Mouse (Mus musculus) lung, embryonic 15.5 days (tissue): ENCODE measurements around the gene Srsf3. TPM values are rescaled to one million over a fixed set of nuclear protein-coding genes. Genes with fewer than 3 reads are reported as not detected.
"Not testable (repeated sequence)": the region's sequence is repeated elsewhere in the genome, so short reads cannot be mapped to it uniquely, and the experiment has no call there.

ENCODE experiments used
- ATAC-seq: fragments of 200-750 bp; cut with Nextera tagmentation; 2 replicates; pipeline ENCODE4 v1.8.0; 2017; ENCODE audit warnings: moderate number of reproducible peaks, borderline replicate concordance; ENCODE audit not compliant: low FRiP score, low TSS enrichment; ENCODE audit errors: extremely low read depth
- H3K27ac ChIP-seq: fragments of 300-500 bp; sonication (generic); 2 replicates; pipeline ENCODE4 v1.5.1; 2015; ENCODE audit warnings: moderate library complexity, mild to moderate bottlenecking, inconsistent platforms
- H3K27me3 ChIP-seq: fragments of 300-500 bp; sonication (generic); 2 replicates; pipeline ENCODE4 v1.6.1; 2015; ENCODE audit warnings: inconsistent platforms
- H3K36me3 ChIP-seq: fragments of 300-500 bp; sonication (generic); 2 replicates; pipeline ENCODE4 v1.6.1; 2015; ENCODE audit warnings: inconsistent platforms
- H3K4me1 ChIP-seq: fragments of 300-500 bp; sonication (generic); 2 replicates; pipeline ENCODE4 v1.6.1; 2015; ENCODE audit warnings: inconsistent platforms
- H3K4me2 ChIP-seq: fragments of 300-500 bp; sonication (generic); 2 replicates; pipeline ENCODE4 v1.6.1; 2015; ENCODE audit warnings: inconsistent platforms, mild to moderate bottlenecking, moderate library complexity
- H3K4me3 ChIP-seq: fragments of 300-500 bp; sonication (generic); 2 replicates; pipeline ENCODE4 v1.5.1; 2015; ENCODE audit warnings: mild to moderate bottlenecking, inconsistent platforms
- H3K9ac ChIP-seq: fragments of 300-500 bp; sonication (generic); 2 replicates; pipeline ENCODE4 v1.6.1; 2015; ENCODE audit warnings: inconsistent platforms
- H3K9me3 ChIP-seq: fragments of 300-500 bp; sonication (generic); 2 replicates; pipeline ENCODE4 v1.6.1; 2016; ENCODE audit warnings: inconsistent platforms
- WGBS: fragments of 180-500 bp; shearing (Covaris S2); methylation state at CpG from one replicate; pipeline ENCODE4 v1.1.7; 2015; 5-methylcytosine and 5-hydroxymethylcytosine counted together
- polyA plus RNA-seq: library from polyadenylated mRNA; unstranded; fragments of >200 nt; fragmentation: Nextera tagmentation; extraction: Ambion mirVana; gene quantifications from 2 replicates; pipeline ENCODE4 v1.2.1, GENCODE M21; 2015

The Srsf3 gene
- 633 and 642 TPM in 2 replicates for polyA plus RNA-seq

DNA sequence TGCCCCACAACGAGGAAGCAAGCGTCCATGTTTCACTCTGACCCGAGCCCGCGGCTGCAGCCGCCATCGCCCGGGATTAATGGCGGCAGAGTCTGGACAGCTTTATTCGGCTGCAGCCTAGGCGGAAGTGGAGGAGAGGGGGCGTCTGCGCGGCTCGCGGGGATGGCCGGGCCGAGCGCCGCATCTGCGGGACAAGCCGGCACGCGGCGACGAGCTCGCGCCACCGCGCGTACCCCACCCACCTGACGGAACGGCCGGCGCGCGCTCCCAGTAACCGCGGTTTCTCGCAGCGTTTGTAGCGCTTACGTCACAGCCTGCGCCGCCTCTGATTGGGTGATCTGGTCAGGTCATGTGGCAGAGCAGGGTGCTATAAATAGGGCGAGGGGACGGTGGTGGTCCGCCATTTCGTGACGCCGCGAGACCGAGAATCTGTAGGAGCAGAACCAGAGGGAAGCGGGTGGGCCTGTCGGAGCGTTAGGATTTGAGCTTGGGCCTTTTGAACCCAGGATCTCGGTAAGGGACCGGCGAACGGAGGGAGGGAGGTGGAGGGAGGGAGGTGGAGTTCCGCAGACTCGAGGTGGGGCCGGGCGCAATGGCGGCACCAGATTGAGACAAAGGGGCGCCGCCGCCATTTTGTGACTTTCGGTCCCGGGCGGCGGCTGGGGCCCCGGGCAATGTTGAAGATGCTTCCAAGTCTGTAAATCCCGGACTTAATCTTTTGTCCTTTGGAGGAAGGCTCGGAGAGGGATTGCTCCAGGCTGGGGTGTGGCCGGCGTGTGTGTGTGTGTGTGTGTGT lies at the start of gene Srsf3:
Gene Srsf3 (plus strand): TSS at position 355 of the 796 bp plus-strand sequence.
- H3K9me3 ChIP-seq: no peaks in the 10 kb centered on the region
- peaks cover 15% of the 10 kb centered on the region for H3K36me3 ChIP-seq
- H3K27me3 ChIP-seq: no peaks in the 10 kb centered on the region
- peak within 1 kb of the TSS; percentile 63 for H3K4me3 ChIP-seq
- peak within 1 kb of the TSS; percentile 98 for H3K27ac ChIP-seq
- peaks cover 27% of the 10 kb centered on the region for H3K4me1 ChIP-seq
- peak within 1 kb of the TSS; percentile 93 for H3K9ac ChIP-seq
- peak within 1 kb of the TSS; percentile 78 for H3K4me2 ChIP-seq
- under 1% methylated on average over 77 of the region's 77 CpGs for WGBS
- peak; percentile 98 for ATAC-seq

DNA sequence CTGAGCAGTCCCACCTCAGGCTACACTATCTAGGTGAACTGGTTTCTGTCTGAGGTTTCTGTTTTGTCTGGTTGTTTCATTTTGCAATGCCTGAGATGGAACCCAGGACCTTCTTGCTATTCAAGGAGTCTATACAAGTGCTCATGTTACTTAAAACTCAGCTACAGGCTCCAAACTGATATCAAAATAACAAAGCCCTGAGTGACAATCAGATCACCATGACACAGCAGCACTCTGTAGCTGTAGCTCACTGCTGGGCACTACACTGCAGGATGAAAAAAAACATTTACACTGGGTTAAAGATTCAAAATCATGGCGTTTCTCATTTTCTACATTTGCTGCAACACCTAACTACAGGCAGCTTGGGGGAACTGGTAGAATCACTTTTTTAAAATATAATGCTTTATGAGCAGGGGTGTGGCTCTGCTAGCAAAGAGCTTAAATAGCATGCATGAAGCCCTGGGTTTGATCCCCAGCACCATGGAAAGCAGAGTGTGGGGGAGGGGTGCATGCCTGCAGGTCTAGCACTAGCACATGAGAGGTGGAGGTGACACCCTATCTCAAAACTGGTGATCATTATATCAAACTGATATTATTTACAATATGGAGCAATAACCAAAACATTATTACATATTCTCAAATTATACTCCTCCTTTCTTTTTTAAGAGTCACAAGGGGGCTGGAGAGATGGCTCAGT lies 47.6 kb upstream of the Srsf3 start:
- WGBS: 81% methylated on average over 1 of the region's 1 CpGs
- ATAC-seq: no peak
- H3K27ac ChIP-seq: no peak overlapping the region
- no peak overlapping the region for H3K9ac ChIP-seq
- H3K4me1 ChIP-seq: no peaks in the 10 kb centered on the region
- H3K36me3 ChIP-seq: peaks cover 79% of the 10 kb centered on the region
- H3K4me2 ChIP-seq: no peak overlapping the region
- no peaks in the 10 kb centered on the region for H3K27me3 ChIP-seq
- no peak overlapping the region for H3K4me3 ChIP-seq
- H3K9me3 ChIP-seq: no peaks in the 10 kb centered on the region

DNA sequence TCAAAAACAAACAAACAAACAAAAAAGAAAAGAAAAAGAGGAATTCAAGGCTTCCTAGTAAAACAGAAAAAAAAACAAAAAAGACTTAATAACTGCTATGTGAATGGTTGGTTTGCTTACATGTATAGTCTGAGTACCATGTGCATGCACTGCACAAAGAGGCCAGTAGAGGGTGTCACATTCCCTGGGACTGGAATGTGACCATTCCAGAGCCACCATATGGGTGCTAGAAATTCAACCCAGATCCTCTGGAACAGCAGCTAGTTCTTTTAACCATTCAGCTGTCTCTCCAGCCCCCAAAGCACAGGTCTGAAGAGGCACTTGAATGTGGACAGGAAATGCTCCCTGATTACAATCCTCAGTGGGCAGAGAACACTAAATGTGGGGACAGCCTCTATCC lies 45.6 kb upstream of the Srsf3 start:
- Histone ChIP-seq H3K9me3 (no peaks in the 10 kb centered on the region), H3K9ac (no peak overlapping the region), H3K36me3 (peaks cover 80% of the 10 kb centered on the region), H3K27me3 (no peaks in the 10 kb centered on the region), H3K27ac (no peak overlapping the region), H3K4me3 (no peak overlapping the region), H3K4me1 (peaks cover 5% of the 10 kb centered on the region), H3K4me2 (no peak overlapping the region)
- no peak for ATAC-seq

DNA sequence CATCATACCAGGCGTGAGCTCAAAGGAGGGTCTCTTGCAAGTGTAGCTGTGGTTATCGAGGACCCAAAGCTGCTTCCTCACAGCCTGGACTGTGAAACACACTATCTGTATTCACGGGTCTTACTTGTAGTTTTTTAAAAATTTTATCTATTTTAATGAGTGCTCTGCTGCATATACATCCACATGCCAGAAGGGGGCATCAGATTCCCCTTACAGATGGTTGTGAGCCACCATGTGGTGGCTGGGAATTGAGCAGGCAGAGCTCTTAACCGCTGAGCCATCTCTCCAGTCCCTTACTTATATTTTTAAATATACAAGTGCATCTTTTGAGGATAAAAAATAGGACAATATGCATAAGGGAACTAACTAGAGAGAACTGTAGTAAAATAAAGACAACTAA lies 44.7 kb upstream of the Srsf3 start:
- Histone ChIP-seq H3K9ac (no peak overlapping the region), H3K4me3 (no peak overlapping the region), H3K36me3 (peaks cover 78% of the 10 kb centered on the region), H3K4me1 (peaks cover 9% of the 10 kb centered on the region), H3K9me3 (no peaks in the 10 kb centered on the region), H3K27ac (no peak overlapping the region), H3K27me3 (no peaks in the 10 kb centered on the region), H3K4me2 (no peak overlapping the region)
- WGBS: 61% methylated on average over 4 of the region's 4 CpGs
- ATAC-seq: no peak

DNA sequence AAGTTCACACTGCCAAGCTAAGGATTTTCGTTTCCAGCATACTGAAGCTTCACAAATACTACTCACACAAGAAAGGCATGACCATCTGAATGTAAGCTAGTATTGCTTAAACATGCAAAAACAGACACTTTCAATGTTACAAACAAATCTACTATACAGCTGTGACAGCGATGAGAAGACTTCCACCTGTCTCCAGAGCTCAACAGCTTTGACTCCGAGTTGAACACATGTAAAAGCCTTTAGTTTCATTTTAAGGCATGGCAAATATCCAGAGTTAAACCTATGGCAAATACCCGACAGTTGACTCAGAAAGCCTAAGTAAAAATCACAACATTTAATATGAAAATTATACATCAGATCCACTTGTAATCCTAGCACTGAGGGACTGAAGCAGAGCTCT lies 44.1 kb upstream of the Srsf3 start:
- H3K4me1 ChIP-seq: peaks cover 9% of the 10 kb centered on the region
- no peak overlapping the region for H3K4me3 ChIP-seq
- H3K9ac ChIP-seq: no peak overlapping the region
- H3K4me2 ChIP-seq: no peak overlapping the region
- H3K27me3 ChIP-seq: no peaks in the 10 kb centered on the region
- H3K9me3 ChIP-seq: no peaks in the 10 kb centered on the region
- 72% methylated on average over 4 of the region's 4 CpGs for WGBS
- no peak for ATAC-seq
- H3K27ac ChIP-seq: no peak overlapping the region
- H3K36me3 ChIP-seq: peaks cover 75% of the 10 kb centered on the region

DNA sequence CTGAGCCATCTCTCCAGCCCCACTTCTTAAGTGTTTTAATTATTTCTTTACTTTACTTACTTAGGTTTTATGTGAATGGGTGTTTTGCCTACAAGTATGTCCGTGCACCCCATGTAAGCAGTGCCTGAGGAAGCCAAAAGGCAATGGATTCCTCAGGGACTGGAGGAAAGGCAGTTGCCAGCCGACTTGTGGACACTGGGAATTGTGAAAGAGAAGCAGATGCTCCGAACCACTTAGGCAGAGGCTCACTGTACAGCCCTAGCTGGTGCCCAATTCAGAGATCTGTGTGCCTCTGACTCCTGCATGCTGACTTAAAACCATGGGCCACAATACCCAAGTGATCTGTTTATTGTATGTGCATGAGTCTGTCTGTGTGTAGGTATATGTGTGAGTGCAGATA lies 43.4 kb upstream of the Srsf3 start:
- no peak for ATAC-seq
- Histone ChIP-seq H3K9me3 (no peaks in the 10 kb centered on the region), H3K4me2 (no peak overlapping the region), H3K4me1 (peaks cover 9% of the 10 kb centered on the region), H3K4me3 (no peak overlapping the region), H3K9ac (no peak overlapping the region), H3K27ac (no peak overlapping the region), H3K27me3 (no peaks in the 10 kb centered on the region), H3K36me3 (peaks cover 71% of the 10 kb centered on the region)
- WGBS: 76% methylated on average over 3 of the region's 3 CpGs

DNA sequence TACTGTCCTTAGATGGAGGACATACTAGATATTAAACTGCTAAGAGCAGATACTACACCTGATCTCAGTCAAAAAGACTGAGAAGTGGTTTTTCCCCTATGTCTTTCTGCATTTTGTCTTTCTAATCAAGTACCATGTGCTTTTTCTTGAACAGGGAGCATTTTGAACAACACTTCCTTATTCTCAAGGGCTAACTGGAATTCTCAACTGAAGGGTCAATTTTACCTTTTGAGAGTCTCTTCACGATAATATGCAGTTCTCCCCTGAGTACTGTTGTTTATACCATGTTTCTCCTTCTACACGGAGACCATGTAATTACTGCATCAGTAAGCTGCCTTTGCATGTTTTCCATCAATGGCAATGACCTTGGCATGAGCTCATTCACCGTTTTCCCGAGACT lies 42.4 kb upstream of the Srsf3 start:
- ATAC-seq: no peak
- no peak overlapping the region for H3K4me2 ChIP-seq
- H3K9ac ChIP-seq: no peak overlapping the region
- H3K36me3 ChIP-seq: peaks cover 68% of the 10 kb centered on the region
- H3K27ac ChIP-seq: no peak overlapping the region
- H3K4me1 ChIP-seq: peaks cover 12% of the 10 kb centered on the region
- H3K27me3 ChIP-seq: no peaks in the 10 kb centered on the region
- no peaks in the 10 kb centered on the region for H3K9me3 ChIP-seq
- WGBS: 75% methylated on average over 4 of the region's 4 CpGs
- no peak overlapping the region for H3K4me3 ChIP-seq

DNA sequence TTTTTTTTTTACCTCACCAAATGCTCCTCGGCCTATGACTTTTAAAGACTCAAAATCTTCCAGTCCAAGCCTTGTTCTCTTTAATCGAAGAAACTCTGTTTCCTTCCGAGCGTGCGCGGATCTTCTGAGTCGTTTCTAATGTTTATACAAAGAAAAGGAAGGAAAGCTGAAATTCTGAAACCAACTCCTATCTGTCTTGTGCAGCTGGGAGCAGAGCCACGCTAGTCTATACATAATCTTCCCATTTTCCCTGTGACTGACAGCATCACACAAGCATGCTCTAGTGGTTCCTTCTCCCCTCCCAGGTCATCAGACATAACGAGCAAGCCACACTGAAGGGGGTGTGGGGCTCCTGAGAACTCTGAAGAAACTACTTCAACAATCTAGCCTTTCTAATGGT lies 41.1 kb upstream of the Srsf3 start:
- H3K4me1 ChIP-seq: peaks cover 12% of the 10 kb centered on the region
- H3K9ac ChIP-seq: no peak overlapping the region
- no peaks in the 10 kb centered on the region for H3K9me3 ChIP-seq
- no peak overlapping the region for H3K4me3 ChIP-seq
- no peaks in the 10 kb centered on the region for H3K27me3 ChIP-seq
- no peak for ATAC-seq
- no peak overlapping the region for H3K4me2 ChIP-seq
- peak overlapping the region; percentile 60 for H3K27ac ChIP-seq
- H3K36me3 ChIP-seq: peaks cover 56% of the 10 kb centered on the region
- 53% methylated on average over 9 of the region's 9 CpGs for WGBS

DNA sequence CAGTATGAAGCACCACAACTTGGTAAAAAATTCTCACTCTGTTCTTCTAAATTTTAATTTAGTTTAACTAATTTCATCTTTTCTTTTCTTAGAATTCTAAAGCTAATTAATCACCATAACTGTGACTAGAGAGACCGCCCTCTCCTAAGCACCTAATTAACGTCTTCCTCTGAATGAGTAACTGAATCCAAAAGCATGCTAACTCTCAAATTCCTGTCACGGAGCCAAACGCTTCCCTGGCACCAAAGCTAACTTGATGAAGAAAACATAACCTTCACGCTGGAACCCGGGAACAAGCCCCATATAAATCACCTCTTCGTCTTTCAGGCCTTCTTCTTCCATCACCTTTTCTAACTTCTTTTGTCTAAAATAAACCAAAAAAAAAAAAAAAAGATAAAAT lies 40.3 kb upstream of the Srsf3 start:
- no peak overlapping the region for H3K9ac ChIP-seq
- H3K27ac ChIP-seq: peak overlapping the region; percentile 60; the same call in 1 of the 2 replicates
- H3K4me3 ChIP-seq: no peak overlapping the region
- H3K4me1 ChIP-seq: peaks cover 12% of the 10 kb centered on the region
- H3K36me3 ChIP-seq: peaks cover 53% of the 10 kb centered on the region
- 38% methylated on average over 7 of the region's 7 CpGs for WGBS
- no peaks in the 10 kb centered on the region for H3K27me3 ChIP-seq
- ATAC-seq: no peak
- no peaks in the 10 kb centered on the region for H3K9me3 ChIP-seq
- H3K4me2 ChIP-seq: no peak overlapping the region

DNA sequence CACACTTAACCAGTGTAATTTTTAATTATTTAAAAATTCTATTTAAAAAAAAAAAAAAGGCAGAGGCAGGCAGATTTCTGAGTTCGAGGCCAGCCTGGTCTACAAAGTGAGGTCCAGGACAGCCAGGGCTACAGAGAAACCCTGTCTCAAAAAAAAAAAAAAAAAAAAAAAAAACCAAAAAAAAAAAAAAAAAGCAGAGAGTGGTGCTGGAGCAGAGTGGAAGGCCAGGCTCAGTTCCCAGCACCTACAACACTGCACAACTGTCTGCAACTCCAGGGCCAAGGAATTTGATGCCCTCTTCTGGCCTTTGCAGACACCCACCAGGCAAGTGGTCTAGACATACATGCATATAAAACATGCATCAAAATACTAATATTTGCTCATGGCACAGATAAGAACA lies 39.4 kb upstream of the Srsf3 start:
- H3K36me3 ChIP-seq: peaks cover 52% of the 10 kb centered on the region
- peaks cover 12% of the 10 kb centered on the region for H3K4me1 ChIP-seq
- H3K27ac ChIP-seq, H3K27me3 ChIP-seq, H3K4me3 ChIP-seq, ATAC-seq, H3K9me3 ChIP-seq, H3K9ac ChIP-seq, H3K4me2 ChIP-seq: not testable (repeated sequence)
- WGBS: 93% methylated on average over 1 of the region's 1 CpGs

DNA sequence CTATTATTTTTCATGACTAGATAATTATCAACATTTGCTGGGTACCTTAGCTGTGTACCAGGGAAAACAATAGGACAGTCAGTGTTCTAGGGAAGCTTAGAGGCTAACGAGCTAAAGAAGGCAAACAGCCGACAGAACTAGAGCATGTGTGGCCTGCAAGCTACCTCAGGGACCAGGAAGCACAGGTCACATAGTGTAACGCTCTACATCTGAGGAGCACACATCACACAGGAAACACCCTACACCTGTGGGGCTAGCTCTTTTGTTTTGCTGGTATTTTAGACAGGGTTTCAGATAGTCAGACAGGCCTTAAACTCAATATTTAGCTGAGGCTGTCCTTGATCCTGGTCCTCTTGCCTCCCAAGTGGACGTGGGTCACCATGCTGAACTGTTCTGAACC lies 37.8 kb upstream of the Srsf3 start:
- H3K36me3 ChIP-seq: peaks cover 51% of the 10 kb centered on the region
- no peak overlapping the region for H3K4me3 ChIP-seq
- no peak overlapping the region for H3K9ac ChIP-seq
- WGBS: 71% methylated on average over 4 of the region's 4 CpGs
- no peaks in the 10 kb centered on the region for H3K9me3 ChIP-seq
- no peaks in the 10 kb centered on the region for H3K27me3 ChIP-seq
- no peak overlapping the region for H3K27ac ChIP-seq
- H3K4me1 ChIP-seq: peaks cover 12% of the 10 kb centered on the region
- no peak overlapping the region for H3K4me2 ChIP-seq
- no peak for ATAC-seq

DNA sequence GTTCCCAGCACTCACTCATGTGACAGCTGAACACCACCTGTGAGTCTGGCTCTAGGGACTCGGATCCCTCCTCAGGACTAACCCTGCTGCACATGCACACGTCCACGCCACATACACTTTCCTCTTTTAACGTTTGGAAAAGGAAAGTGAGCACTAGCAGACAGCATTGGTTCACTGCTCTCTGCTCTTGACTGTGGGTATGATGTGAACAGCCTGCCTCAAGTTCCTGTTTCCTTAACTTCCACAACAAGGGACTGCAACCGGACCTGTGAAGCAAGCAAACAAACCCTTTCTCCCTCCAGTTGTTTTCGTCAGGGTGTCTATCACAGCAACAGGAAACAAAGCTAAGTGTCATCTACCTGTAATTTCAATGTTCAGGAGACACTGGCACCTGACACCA lies 32.0 kb upstream of the Srsf3 start:
- Histone ChIP-seq H3K4me2 (no peak overlapping the region), H3K27me3 (no peaks in the 10 kb centered on the region), H3K9ac (no peak overlapping the region), H3K36me3 (peaks cover 43% of the 10 kb centered on the region), H3K27ac (no peak overlapping the region), H3K9me3 (no peaks in the 10 kb centered on the region), H3K4me3 (no peak overlapping the region), H3K4me1 (0 out of 2 replicates have a peak, but pooled peaks cover 4% of the 10 kb centered on the region)
- 85% methylated on average over 6 of the region's 6 CpGs for WGBS
- no peak for ATAC-seq
